Mouse (Mus musculus) activated CD4-positive, CD25-positive, alpha-beta regulatory T cell, adult 4 months (primary cell): ENCODE data around the gene Cyfip2. TPM values are rescaled to one million over a fixed set of nuclear protein-coding genes. Genes with fewer than 3 reads are reported as not detected.

Source experiments
- ATAC-seq: one replicate; pipeline ENCODE4 v1.8.0; 2017
- polyA plus RNA-seq, 2 experiments: library from polyadenylated mRNA; unstranded; fragments of 100-300 nt; shearing (Covaris generic); gene quantifications; one replicate each; pipeline ENCODE4 v1.2.1; 2017

Gene Cyfip2
- polyA plus RNA-seq = 10 to 100 TPM; 66.7 to 74.4 TPM

- ATAC-seq = no peak
Observed at GRCm38 (mm10) chr11:46312523-46313035, at the start of gene Cyfip2. Cyfip2 (minus strand) TSS chr11:46312859.

DNA sequence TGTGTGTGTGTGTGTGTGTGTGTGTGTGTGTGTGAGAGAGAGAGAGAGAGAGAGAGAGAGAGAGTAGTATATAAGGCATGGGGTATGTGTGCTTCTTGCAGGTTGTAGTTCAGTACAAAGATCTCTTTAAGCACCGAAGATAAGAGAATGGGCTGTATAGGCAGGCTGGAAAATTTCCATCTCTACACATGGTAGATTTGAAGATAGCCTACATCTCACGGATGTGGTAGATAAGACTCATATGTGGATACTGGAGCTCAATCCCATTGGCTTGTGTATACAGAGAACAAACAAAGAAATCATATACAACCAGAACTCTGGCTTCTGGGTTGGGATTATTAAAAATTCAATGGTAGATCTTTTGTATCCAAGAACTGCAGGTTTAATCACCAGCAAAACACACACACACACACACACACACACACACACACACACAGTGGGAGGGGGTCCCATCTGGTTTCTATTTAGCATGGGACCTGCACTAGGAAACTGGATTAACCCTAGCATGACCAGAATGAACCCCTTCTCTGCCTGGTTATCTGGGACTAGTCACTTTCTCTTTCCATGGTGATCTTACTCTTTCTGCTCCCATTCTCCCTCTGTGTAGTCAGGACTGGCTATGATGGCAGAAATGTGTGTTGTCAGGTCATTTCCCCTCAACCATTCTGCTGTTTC is 48.5 kb upstream of the Cyfip2 start:
- no peak for ATAC-seq

GRCm38 (mm10) chr11:46358369-46358768 is 45.7 kb upstream of the Cyfip2 start:
- ATAC-seq = no peak

GRCm38 (mm10) chr11:46349681-46350410 is 37.2 kb upstream of the Cyfip2 start:
- ATAC-seq = no peak

DNA sequence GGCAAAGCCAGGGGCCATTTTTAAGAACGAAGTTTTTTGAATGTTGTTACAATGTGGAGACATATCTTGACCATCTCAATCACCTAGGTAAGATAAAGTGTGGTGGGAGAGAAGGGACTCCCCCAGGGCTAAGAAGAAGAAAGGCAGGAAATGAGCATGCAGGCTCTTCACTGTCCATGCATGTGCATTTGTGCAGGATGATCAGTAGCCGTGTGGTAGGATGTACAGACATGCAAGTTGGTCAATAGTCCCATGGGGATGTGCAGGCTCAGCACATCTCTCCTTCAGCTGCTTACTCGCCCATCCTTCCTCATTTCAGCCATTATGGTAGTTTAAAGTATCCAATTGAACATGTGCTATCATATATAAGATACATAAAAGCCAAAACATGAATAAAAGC is 35.8 kb upstream of the Cyfip2 start:
- ATAC-seq = peak; percentile 33

GRCm38 (mm10) chr11:46347756-46348155 is 35.1 kb upstream of the Cyfip2 start:
- ATAC-seq = no peak

- peak; percentile 75 for ATAC-seq
Observed at GRCm38 (mm10) chr11:46343886-46344546, 31.4 kb upstream of the Cyfip2 start.

GRCm38 (mm10) chr11:46341960-46342359 is 29.3 kb upstream of the Cyfip2 start:
- ATAC-seq = no peak

DNA sequence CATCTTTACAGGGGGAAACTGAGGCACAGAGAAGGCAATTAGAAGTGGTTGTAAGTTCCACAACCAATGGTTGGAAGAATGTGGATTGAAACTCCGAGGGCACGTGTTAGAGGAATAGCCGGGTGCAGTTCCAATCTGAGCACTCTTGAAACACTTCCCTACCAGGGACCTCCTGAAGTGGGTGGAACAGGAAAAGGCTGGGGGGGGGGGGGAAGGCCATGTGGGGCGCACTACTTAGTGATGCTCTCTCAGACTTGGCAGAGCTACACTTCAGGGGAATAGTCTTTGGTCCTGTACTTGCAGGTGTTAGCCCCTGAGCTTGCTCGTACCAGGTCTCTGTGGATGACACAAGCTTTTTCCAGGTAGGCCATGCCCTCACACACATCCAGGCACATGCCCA is 23.4 kb upstream of the Cyfip2 start:
- no peak for ATAC-seq

DNA sequence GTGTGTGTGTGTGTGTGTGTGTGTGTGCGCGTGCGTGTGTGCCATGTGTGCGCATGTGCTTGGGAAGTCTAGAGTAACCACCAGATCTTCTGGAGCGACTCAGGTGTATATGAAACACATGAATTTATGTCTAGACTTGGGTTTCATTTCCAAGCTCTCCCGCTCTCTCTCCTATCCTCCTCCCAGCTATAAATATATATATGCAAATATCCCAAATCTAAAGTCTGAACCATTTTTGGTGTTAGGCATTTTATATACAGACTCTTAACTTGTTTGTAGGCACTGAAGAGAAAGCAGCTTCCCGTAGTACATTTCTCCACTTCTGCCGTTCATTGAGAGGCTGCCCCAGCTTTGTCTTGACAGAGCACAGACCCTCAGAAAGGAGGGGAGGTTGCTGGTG is 19.6 kb upstream of the Cyfip2 start:
- ATAC-seq = no peak

DNA sequence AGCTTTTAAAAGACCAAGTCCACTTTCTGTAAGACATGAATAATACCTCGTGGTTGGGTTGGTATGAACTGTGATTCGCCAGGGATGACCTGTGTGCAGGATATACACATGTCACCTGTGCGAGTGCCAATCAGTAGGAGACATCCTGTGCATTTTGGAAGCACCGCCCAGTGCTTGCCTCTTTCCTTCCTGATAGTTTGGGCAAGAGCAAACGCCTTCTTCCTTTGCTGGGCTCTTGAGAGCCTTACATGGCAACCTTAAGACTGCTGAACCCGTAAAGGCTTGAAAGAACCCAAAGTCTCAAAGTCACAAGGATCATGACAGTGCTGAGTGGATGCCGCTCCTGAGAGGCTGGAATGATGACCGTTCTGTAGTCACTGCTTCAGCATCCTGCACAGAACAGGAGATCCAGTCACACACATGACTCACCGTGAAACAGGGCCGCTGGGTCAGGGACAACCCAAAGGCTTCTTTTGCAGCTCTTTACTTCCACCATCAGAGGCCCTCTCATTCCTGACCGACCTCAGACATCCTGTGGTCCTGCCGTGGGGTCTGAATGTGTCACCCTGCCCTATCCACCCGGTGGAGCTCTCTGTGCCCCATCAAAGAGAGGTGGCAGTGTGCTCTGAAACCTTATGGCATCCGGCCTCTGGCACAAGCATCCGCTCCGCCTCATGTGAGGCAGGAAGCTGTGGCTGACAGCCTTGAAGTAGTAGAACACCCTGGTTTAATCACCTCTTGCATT is 13.8 kb upstream of the Cyfip2 start:
- peak; percentile 92 for ATAC-seq

GRCm38 (mm10) chr11:46321559-46321958 is 8.9 kb upstream of the Cyfip2 start:
- no peak for ATAC-seq

DNA sequence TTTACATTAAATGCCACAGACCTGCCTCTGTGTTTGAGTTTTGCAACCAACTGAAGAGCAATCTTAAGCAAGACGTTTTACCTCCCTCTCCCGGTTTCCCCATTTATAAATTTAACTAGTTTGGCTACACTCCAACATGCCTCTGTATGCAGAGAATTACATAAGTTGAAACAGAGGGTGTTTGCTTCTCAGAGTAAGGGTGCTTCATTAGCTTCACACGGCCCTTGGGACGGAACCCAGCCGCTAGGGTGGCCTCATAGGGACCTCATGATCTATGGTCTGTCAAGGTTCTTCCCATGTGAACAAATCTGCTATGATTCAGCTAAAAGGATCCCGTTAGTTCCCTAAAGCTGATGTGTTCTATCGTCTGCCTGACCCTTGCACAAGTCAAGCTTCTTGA is 1.9 kb upstream of the Cyfip2 start:
- ATAC-seq = no peak

DNA sequence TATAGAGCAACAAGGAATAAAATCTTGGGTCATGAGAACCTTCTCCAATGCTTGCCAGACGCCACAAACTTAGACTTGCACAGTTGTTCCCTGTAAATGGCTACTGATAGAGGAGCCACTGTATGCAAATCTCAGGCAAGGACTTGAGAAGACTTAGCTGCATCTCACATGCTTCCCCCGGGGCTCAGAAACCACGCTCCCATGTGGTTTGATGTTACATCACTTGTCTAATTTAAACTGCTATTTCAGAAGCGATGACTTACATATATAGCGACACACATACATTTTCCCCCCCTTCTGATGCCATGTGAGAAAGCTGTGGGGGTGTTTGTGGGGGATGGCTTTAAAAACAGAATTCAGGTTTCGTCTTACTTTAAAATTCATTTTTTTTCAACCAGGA is 1.2 kb upstream of the Cyfip2 start:
- ATAC-seq = no peak

DNA sequence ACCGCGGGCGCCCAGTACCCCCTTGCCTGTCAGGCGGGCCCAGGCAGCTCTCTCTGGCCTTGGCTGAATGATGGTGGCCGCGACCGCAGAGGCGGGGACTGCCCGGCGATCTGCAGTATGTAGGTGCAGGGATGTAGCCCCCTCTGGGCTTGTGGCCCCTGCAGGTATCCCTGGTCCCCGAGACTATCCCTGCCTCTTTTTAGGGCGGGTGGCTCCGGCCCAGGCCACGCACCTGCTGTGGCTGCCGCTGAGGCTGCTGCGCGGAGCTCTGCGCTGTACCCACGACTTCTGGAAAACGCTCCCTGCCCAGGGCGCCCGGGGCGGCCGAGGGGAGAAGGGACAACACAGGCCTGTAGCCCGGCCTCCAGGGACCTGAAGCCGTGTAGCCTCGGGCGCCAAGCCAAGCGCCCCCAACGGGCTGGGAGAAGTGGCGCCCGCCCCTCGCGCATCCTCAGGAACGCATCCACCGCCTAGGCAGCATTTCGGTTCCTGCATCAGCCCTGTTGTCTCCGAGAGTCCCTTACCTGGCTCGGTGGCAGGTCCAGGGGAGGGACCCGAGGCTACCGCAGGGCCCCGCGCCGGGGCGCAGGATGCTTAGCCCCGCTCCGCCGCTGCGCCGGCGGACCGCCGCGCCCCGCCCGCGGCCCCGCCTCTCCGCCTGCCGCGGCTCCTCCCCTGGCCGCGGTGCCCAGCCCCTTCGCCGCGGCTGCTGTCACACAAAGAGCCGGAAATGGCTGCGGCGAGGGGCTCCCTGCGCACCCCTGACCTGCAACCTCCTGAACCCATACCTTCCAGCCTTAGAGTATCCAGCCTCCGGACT is 746 bp downstream of the Cyfip2 start:
- peak; percentile 44 for ATAC-seq

DNA sequence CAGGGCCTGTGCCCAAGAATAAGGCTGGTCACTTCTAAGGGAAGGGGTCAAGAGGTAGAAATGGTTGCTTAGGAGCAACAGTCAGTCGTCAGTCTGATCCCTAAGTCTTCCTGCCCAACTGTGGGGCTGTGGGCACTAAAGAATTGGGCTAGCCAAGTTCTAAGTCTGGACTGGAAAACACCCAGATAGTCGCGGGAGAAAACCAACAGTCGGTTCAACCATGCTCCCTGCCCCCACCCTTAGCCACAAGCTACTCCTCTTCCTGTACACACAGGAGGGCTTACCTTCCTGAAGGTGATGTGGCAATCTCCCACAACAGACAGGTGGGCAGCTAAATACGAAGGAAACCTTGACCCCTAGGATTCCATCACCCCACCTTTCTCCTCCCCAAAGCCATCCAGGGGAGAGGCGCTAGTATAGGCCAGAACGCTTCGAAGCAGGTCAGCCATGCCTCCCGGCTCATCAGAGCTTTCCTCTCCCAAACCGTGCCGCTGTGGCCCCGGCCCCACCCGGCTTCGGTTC is 1.4 kb downstream of the Cyfip2 start:
- peak; percentile 29 for ATAC-seq

GRCm38 (mm10) chr11:46310647-46311063 is 2.0 kb downstream of the Cyfip2 start:
- ATAC-seq = no peak

GRCm38 (mm10) chr11:46309808-46310555 is 2.7 kb downstream of the Cyfip2 start:
- ATAC-seq = no peak

- ATAC-seq = no peak
Observed at GRCm38 (mm10) chr11:46309111-46309741, 3.4 kb downstream of the Cyfip2 start.

DNA sequence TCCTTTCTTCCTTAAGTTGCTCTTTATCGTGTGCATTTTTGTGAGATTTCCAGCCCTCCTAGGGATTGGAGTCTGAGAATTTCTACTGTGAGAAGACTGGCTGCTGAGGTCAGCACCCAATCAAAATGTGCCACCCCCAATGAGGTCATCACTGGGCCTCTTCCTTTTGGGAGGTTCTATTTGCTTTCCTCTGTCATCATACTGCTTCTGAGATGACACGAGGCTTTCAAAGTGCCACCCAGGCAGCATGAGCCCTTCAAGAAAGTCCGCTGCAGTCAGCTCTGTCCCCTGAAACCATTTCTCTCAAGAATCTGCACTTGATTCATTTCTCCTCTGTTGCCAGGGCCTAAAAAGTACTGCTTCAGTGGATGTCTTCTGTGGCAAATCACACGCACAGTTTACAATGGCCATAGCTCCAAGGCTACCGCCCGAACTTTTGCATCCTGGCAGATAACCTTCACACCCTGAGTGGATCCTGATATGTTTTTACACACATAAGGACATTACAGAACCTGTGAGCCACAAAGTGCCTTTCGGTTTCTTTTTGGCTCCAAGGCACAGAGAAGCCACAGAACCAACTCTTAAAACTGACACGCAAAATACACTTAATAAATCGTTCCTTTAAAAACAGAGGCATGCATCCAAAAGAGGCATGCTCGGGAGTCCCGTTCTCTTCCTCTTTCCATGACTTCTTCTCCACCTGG is 4.2 kb downstream of the Cyfip2 start:
- ATAC-seq = peak; percentile 34
